22 mouse cellular contexts compared by ENCODE assay signal in genomic region chr11:100781763-100782475, GRCm38 (mm10). TPM values are rescaled to one million over a fixed set of nuclear protein-coding genes. Genes with fewer than 3 reads are reported as not detected.
DNase-seq lines count a peak whose midpoint lies in the region; ATAC-seq and TF ChIP-seq lines count a peak whose summit lies in the region.
"Had no signal": no experiment of that assay in that cellular context is flagged by ENCODE, and none has a peak within 500 bp of the region (broad histone marks: within the 10 kb centered on the region; RNA-seq: fewer than 3 reads in every experiment).

No protein-coding gene starts in this region.

- no peak overlapping the region for H3K4me2 ChIP-seq in heart, postnatal 0 days (ENCODE audit: low read depth, low read length)
- no peak overlapping the region; the same call in 1 of the 2 replicates for H3K4me2 ChIP-seq in lung, postnatal 0 days (replicated peaks; ENCODE audit: low read depth, low read length)
- H3K4me2 ChIP-seq in forebrain, embryonic 16.5 days (ENCODE audit: low read length) = no peak overlapping the region
- H3K4me2 ChIP-seq: embryonic facial prominence, embryonic 13.5 days; kidney, embryonic 15.5 days; neural tube, embryonic 15.5 days had no signal

- no peak overlapping the region for H3K4me3 ChIP-seq in gastrocnemius, adult 2 months
- no peak overlapping the region for H3K4me3 ChIP-seq in heart, postnatal 0 days (ENCODE audit: low read depth, low read length)
- no peak overlapping the region for H3K4me3 ChIP-seq in lung, postnatal 0 days (ENCODE audit: low read depth, low read length)
- H3K4me3 ChIP-seq in forebrain, embryonic 16.5 days (replicated peaks; ENCODE audit: low read length) = no peak overlapping the region
- H3K4me3 ChIP-seq: embryonic facial prominence, embryonic 13.5 days; heart, adult 2 months; kidney, embryonic 15.5 days; myocyte; neural tube, embryonic 15.5 days had no signal

- ATAC-seq in heart, postnatal 0 days (ENCODE audit: insufficient read depth, low read depth) = peak; percentile 44; the same call in 1 of the 2 replicates
- peak; percentile 96 for ATAC-seq in lung, postnatal 0 days
- no peak for ATAC-seq in forebrain, embryonic 16.5 days
- ATAC-seq: activated CD4-positive, CD25-positive, alpha-beta regulatory T cell, adult 4 months; CD4-positive, CD25-positive, alpha-beta regulatory T cell, adult 4 months had no signal

- peaks cover 76% of the 10 kb centered on the region for H3K36me3 ChIP-seq in heart, postnatal 0 days (replicated peaks; ENCODE audit: control insufficient read depth, insufficient read depth, low read length)
- peaks cover 33% of the 10 kb centered on the region for H3K36me3 ChIP-seq in lung, postnatal 0 days (ENCODE audit: insufficient read depth, low read length)
- peaks cover 2% of the 10 kb centered on the region; the same call in 1 of the 2 replicates for H3K36me3 ChIP-seq in forebrain, embryonic 16.5 days (ENCODE audit: control insufficient read depth, insufficient read depth)

- no peak overlapping the region for H3K9ac ChIP-seq in heart, postnatal 0 days (replicated peaks; ENCODE audit: low read depth, low read length)
- 0 out of 2 replicates have a peak overlapping the region, but pooled peaks have one; percentile 23 for H3K9ac ChIP-seq in lung, postnatal 0 days (replicated peaks; ENCODE audit: low read depth)
- H3K9ac ChIP-seq in forebrain, embryonic 16.5 days (replicated peaks; ENCODE audit: low read depth, low read length) = no peak overlapping the region
- H3K9ac ChIP-seq: embryonic facial prominence, embryonic 13.5 days; kidney, embryonic 15.5 days; neural tube, embryonic 15.5 days had no signal

- no peak for TF ChIP-seq EP300 in heart, postnatal 0 days (IDR thresholded peaks at IDR 0.05; ENCODE audit: low read depth)
- no peak for TF ChIP-seq EP300 in lung, postnatal 0 days (IDR thresholded peaks at IDR 0.05)

- no peaks in the 10 kb centered on the region for H3K9me3 ChIP-seq in heart, postnatal 0 days (replicated peaks; ENCODE audit: control insufficient read depth, low read length)
- H3K9me3 ChIP-seq in lung, postnatal 0 days (ENCODE audit: low read length) = no peaks in the 10 kb centered on the region
- H3K9me3 ChIP-seq in forebrain, embryonic 16.5 days (ENCODE audit: control insufficient read depth, low read length) = no peaks in the 10 kb centered on the region
- H3K9me3 ChIP-seq: embryonic facial prominence, embryonic 13.5 days; kidney, embryonic 15.5 days; neural tube, embryonic 15.5 days had no signal

- no peaks in the 10 kb centered on the region for H3K4me1 ChIP-seq in heart, postnatal 0 days (ENCODE audit: control insufficient read depth, insufficient read depth)
- no peaks in the 10 kb centered on the region for H3K4me1 ChIP-seq in lung, postnatal 0 days (ENCODE audit: insufficient read depth, low read depth, low read length)
- no peaks in the 10 kb centered on the region for H3K4me1 ChIP-seq in forebrain, embryonic 16.5 days (replicated peaks; ENCODE audit: control insufficient read depth, insufficient read depth, low read length)
- H3K4me1 ChIP-seq: embryonic facial prominence, embryonic 13.5 days; neural tube, embryonic 15.5 days had no signal

- no peak for TF ChIP-seq CTCF in gastrocnemius, adult 2 months (IDR thresholded peaks at IDR 0.05)
- TF ChIP-seq CTCF in heart, postnatal 0 days (IDR thresholded peaks at IDR 0.05; ENCODE audit: low read depth) = no peak
- no peak for TF ChIP-seq CTCF in lung, postnatal 0 days (IDR thresholded peaks at IDR 0.05)

- no peaks in the 10 kb centered on the region for H3K27me3 ChIP-seq in heart, postnatal 0 days (ENCODE audit: control insufficient read depth, insufficient read depth, low read length)
- no peaks in the 10 kb centered on the region for H3K27me3 ChIP-seq in lung, postnatal 0 days (replicated peaks; ENCODE audit: insufficient read depth, low read length)
- H3K27me3 ChIP-seq in forebrain, embryonic 16.5 days (replicated peaks; ENCODE audit: control insufficient read depth, insufficient read depth, low read length) = no peaks in the 10 kb centered on the region
- H3K27me3 ChIP-seq: embryonic facial prominence, embryonic 13.5 days; kidney, embryonic 15.5 days; neural tube, embryonic 15.5 days had no signal

- peak overlapping the region; percentile 43 for H3K27ac ChIP-seq in gastrocnemius, adult 2 months
- H3K27ac ChIP-seq in heart, postnatal 0 days (ENCODE audit: low read depth) = 0 out of 2 replicates have a peak overlapping the region, but pooled peaks have one; percentile 8
- 0 out of 2 replicates have a peak overlapping the region, but pooled peaks have one; percentile 32 for H3K27ac ChIP-seq in lung, postnatal 0 days (ENCODE audit: low read length)
- H3K27ac ChIP-seq in forebrain, embryonic 16.5 days (ENCODE audit: low read length) = no peak overlapping the region
- H3K27ac ChIP-seq: embryonic facial prominence, embryonic 13.5 days; heart, adult 2 months; kidney, embryonic 15.5 days; neural tube, embryonic 15.5 days had no signal

- no peak for DNase-seq in gastrocnemius, adult 2 months
- DNase-seq in gastrocnemius, postnatal 25 days = no peak
- no peak for DNase-seq in heart, postnatal 0 days (ENCODE audit: low spot score)
- DNase-seq in heart, postnatal 10 days = no peak
- DNase-seq in R1 (ENCODE audit: low read depth, low spot score) = peak; percentile 85
- DNase-seq in lung, postnatal 0 days (ENCODE audit: low spot score) = peak; percentile 78
- no peak for DNase-seq in ovary, postnatal 10 days (ENCODE audit: low spot score)
- DNase-seq: adrenal gland, postnatal 25 days; cerebellum, adult 2 months; layer of hippocampus, postnatal 36 days; liver; midbrain, embryonic 14.5 days had no signal

- intact Hi-C loops in gastrocnemius, adult 2 months (cut with DNase I) = no loop called here
- intact Hi-C loops in heart, postnatal 10 days (cut with DNase I) = no loop called here

- 71% methylated on average over 15 of the region's 15 CpGs for WGBS in heart, postnatal 0 days
- WGBS in lung, postnatal 0 days = 68% methylated on average over 15 of the region's 15 CpGs
- WGBS in forebrain, embryonic 16.5 days = 92% methylated on average over 15 of the region's 15 CpGs

RNA-seq across cellular contexts. Expression of gene Ghdc, which starts 11.2 kb away (rescaled TPM):
- 1 to 10 TPM; 4.3 to 6.9 TPM for total RNA-seq in gastrocnemius, adult 2 months (2021)
- 1 to 10 TPM; 4.8 to 4.9 TPM for total RNA-seq in gastrocnemius, postnatal 25 days (2021)
- 8.2 and 13.0 TPM in 2 replicates for total RNA-seq in heart, postnatal 0 days (2014; rRNA removed; ENCODE audit: low replicate concordance)
- 6.8 and 7.0 TPM in 2 replicates for polyA plus RNA-seq in heart, postnatal 0 days (2015; fragmentation: Nextera tagmentation; extraction: Ambion mirVana)
- total RNA-seq in heart, postnatal 10 days (2021) = 10 to 100 TPM; 10.4 to 12.6 TPM
- 4.9 and 6.4 TPM in 2 replicates for polyA plus RNA-seq in lung, postnatal 0 days (2015; fragmentation: Nextera tagmentation; extraction: Ambion mirVana)
- polyA plus RNA-seq in forebrain, embryonic 16.5 days (2015; fragmentation: Nextera tagmentation; extraction: Ambion mirVana) = 2.5 and 5.0 TPM in 2 replicates

RNA-seq across cellular contexts. Expression of gene Hcrt, which starts 19.2 kb away (rescaled TPM):
- not detected for total RNA-seq in gastrocnemius, adult 2 months (2021)
- total RNA-seq in gastrocnemius, postnatal 25 days (2021) = not detected
- not detected in 2 replicates for total RNA-seq in heart, postnatal 0 days (2014; rRNA removed; ENCODE audit: low replicate concordance)
- polyA plus RNA-seq in heart, postnatal 0 days (2015; fragmentation: Nextera tagmentation; extraction: Ambion mirVana) = not detected in 2 replicates
- total RNA-seq in heart, postnatal 10 days (2021) = not detected
- not detected in 2 replicates for polyA plus RNA-seq in lung, postnatal 0 days (2015; fragmentation: Nextera tagmentation; extraction: Ambion mirVana)
- 0.92 TPM in 1 of 2 replicates, not detected in the other for polyA plus RNA-seq in forebrain, embryonic 16.5 days (2015; fragmentation: Nextera tagmentation; extraction: Ambion mirVana)
- total RNA-seq: adrenal gland, postnatal 25 days; gastrocnemius, adult 8-10 months; heart, adult 2 months; layer of hippocampus, postnatal 36 days; megakaryocyte progenitor cell, adult 5-6 weeks had no signal
- polyA plus RNA-seq: activated CD4-positive, CD25-positive, alpha-beta regulatory T cell, adult 4 months; CD4-positive, CD25-positive, alpha-beta regulatory T cell, adult 4 months; cerebellum, adult 2 months; embryonic facial prominence, embryonic 13.5 days; heart, adult 2 months; kidney, embryonic 15.5 days; midbrain, embryonic 14.5 days; myocyte had no signal

RNA-seq across cellular contexts. Expression of gene Kcnh4, which starts 22.2 kb away (rescaled TPM):
- not detected for total RNA-seq in gastrocnemius, adult 2 months (2021)
- total RNA-seq in gastrocnemius, postnatal 25 days (2021) = not detected
- total RNA-seq in heart, postnatal 0 days (2014; rRNA removed; ENCODE audit: low replicate concordance) = not detected in 2 replicates
- polyA plus RNA-seq in heart, postnatal 0 days (2015; fragmentation: Nextera tagmentation; extraction: Ambion mirVana) = not detected in 2 replicates
- not detected for total RNA-seq in heart, postnatal 10 days (2021)
- 0.04 TPM in 1 of 2 replicates, not detected in the other for polyA plus RNA-seq in lung, postnatal 0 days (2015; fragmentation: Nextera tagmentation; extraction: Ambion mirVana)
- polyA plus RNA-seq in forebrain, embryonic 16.5 days (2015; fragmentation: Nextera tagmentation; extraction: Ambion mirVana) = 3.5 and 6.8 TPM in 2 replicates
- total RNA-seq: gastrocnemius, adult 8-10 months; heart, adult 2 months; megakaryocyte progenitor cell, adult 5-6 weeks had no signal
- polyA plus RNA-seq: CD4-positive, CD25-positive, alpha-beta regulatory T cell, adult 4 months had no signal

RNA-seq across cellular contexts. Expression of gene Rab5c, which starts 43.9 kb away (rescaled TPM):
- 10 to 100 TPM; 37.6 to 40.9 TPM for total RNA-seq in gastrocnemius, adult 2 months (2021)
- total RNA-seq in gastrocnemius, postnatal 25 days (2021) = 10 to 100 TPM; 40.4 to 43.1 TPM
- total RNA-seq in heart, postnatal 0 days (2014; rRNA removed; ENCODE audit: low replicate concordance) = 99.1 and 117 TPM in 2 replicates
- 11.0 and 12.0 TPM in 2 replicates for polyA plus RNA-seq in heart, postnatal 0 days (2015; fragmentation: Nextera tagmentation; extraction: Ambion mirVana)
- total RNA-seq in heart, postnatal 10 days (2021) = 10 to 100 TPM; 85.3 to 97.8 TPM
- 25.3 and 30.4 TPM in 2 replicates for polyA plus RNA-seq in lung, postnatal 0 days (2015; fragmentation: Nextera tagmentation; extraction: Ambion mirVana)
- polyA plus RNA-seq in forebrain, embryonic 16.5 days (2015; fragmentation: Nextera tagmentation; extraction: Ambion mirVana) = 37.6 and 38.9 TPM in 2 replicates

Comparison
In these comparisons a context has a peak if more than half of its experiments do, and no peak if none do; other contexts are left out.
1. DNase-seq: peak in R1 (single experiment) and lung, postnatal 0 days (single experiment); none in gastrocnemius, adult 2 months (single experiment), gastrocnemius, postnatal 25 days (single experiment), heart, postnatal 0 days (single experiment), heart, postnatal 10 days (0 of 2) and ovary, postnatal 10 days (single experiment).